Mouse (Mus musculus) layer of hippocampus, adult 2 months (tissue): ENCODE measurements around the gene Pyy. TPM values are rescaled to one million over a fixed set of nuclear protein-coding genes. Genes with fewer than 3 reads are reported as not detected.

Experiments
- DNase-seq, 2 experiments: peaks; one replicate each; pipeline ENCODE4 v3.0.0; 2022; ENCODE audit warnings: low spot score in 2 of 2
- H3K27ac ChIP-seq: fragments of 200-600 bp; 2 replicates; pipeline ENCODE4 v1.8.1; 2022
- H3K4me3 ChIP-seq: fragments of 200-600 bp; 2 replicates; pipeline ENCODE4 v1.8.1; 2022; ENCODE audit warnings: mild to moderate bottlenecking
- CTCF ChIP-seq: fragments of 200-600 bp; conservative IDR thresholded peaks from 2 replicates; pipeline ENCODE4 v1.8.1; 2022; ENCODE audit warnings: antibody characterized with exemption, mild to moderate bottlenecking, moderate library complexity
- long read RNA-seq, 2 experiments: library from polyadenylated mRNA; stranded (forward); transcript quantifications; one replicate each; pipeline ENCODE4 v2.0.0; 2021; ENCODE audit warnings: borderline mapping rate in 2 of 2
- total RNA-seq, 2 experiments: library from RNA; stranded (reverse); gene quantifications; 2 replicates each; pipeline ENCODE4 v1.2.3; 2021

Pyy gene
- total RNA-seq: not detected
- long read RNA-seq, experiment 1: 0 reads
- long read RNA-seq, experiment 2: 0 reads

GRCm38 (mm10) chr11:102107732-102108131 lies at the start of gene Pyy:
Pyy (minus strand) TSS chr11:102107832.
- no peak for TF ChIP-seq CTCF
- no peak within 1 kb of the TSS for H3K27ac ChIP-seq
- no peak for DNase-seq
- no peak within 1 kb of the TSS for H3K4me3 ChIP-seq

GRCm38 (mm10) chr11:102156786-102157089 lies 49.1 kb upstream of the Pyy start:
- no peak for TF ChIP-seq CTCF
- no peak for DNase-seq
- Histone ChIP-seq H3K4me3 (peak overlapping the region; percentile 80), H3K27ac (peak overlapping the region; percentile 88; the same call in 1 of the 2 replicates)

- peak; percentile 87 to 89 for DNase-seq
- H3K4me3 ChIP-seq: peak within 1 kb of the TSS; percentile 80
- TF ChIP-seq CTCF: peak; percentile 75
- peak within 1 kb of the TSS; percentile 88 for H3K27ac ChIP-seq
Observed at GRCm38 (mm10) chr11:102156039-102156785, 48.6 kb upstream of the Pyy start, which contains the start of gene Tmem101. Tmem101 (minus strand) TSS chr11:102156404.

DNA sequence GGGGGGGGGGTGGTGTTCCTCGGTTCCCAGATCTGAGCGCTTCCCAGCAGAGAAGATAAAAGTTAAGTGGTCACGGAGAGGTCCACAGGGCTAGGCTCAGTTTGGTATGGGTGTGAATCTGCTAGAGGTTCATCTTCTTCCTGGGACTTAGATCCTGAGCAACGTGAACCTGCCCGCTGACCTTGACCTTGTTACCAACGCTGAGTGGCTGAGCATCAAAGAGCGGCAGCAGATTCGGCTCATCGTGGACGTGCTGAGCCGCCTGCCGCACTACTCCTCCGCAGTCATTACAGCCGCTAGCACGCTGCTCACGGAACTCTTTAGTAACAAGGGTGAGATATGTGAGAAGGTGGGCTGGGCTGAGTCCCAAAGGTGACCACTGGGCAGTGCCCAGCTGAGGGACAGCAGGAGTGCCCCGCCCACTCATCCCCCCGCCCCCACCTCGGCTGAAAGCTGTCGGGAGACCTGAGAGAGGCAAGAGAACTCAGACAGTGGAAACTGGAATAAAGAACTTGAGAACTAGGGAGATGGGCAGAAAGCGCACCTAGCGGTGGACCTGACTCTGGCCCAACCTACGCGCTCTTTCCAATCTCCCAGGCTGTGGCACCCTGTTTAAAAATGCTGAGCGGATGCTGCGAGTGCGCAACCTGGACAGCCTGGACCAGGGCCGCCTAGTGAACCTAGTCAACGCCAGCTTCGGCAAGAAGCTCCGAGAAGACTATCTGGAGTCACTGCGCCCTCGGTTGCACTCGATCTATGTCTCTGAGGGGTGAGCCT lies 39.8 kb upstream of the Pyy start:
- H3K4me3 ChIP-seq: no peak overlapping the region
- no peak for TF ChIP-seq CTCF
- no peak for DNase-seq
- no peak overlapping the region for H3K27ac ChIP-seq

GRCm38 (mm10) chr11:102146531-102146930 lies 38.9 kb upstream of the Pyy start:
- no peak for DNase-seq
- no peak for TF ChIP-seq CTCF
- no peak overlapping the region for H3K27ac ChIP-seq
- H3K4me3 ChIP-seq: no peak overlapping the region

- H3K27ac ChIP-seq: no peak overlapping the region
- no peak for DNase-seq
- TF ChIP-seq CTCF: no peak
- H3K4me3 ChIP-seq: no peak overlapping the region
Observed at GRCm38 (mm10) chr11:102146005-102146404, 38.4 kb upstream of the Pyy start.

GRCm38 (mm10) chr11:102145471-102146001 lies 37.9 kb upstream of the Pyy start, which contains the start of gene Nags:
Nags (plus strand) TSS chr11:102145513.
- Histone ChIP-seq H3K27ac (no peak within 1 kb of the TSS), H3K4me3 (no peak within 1 kb of the TSS)
- DNase-seq: no peak
- no peak for TF ChIP-seq CTCF

DNA sequence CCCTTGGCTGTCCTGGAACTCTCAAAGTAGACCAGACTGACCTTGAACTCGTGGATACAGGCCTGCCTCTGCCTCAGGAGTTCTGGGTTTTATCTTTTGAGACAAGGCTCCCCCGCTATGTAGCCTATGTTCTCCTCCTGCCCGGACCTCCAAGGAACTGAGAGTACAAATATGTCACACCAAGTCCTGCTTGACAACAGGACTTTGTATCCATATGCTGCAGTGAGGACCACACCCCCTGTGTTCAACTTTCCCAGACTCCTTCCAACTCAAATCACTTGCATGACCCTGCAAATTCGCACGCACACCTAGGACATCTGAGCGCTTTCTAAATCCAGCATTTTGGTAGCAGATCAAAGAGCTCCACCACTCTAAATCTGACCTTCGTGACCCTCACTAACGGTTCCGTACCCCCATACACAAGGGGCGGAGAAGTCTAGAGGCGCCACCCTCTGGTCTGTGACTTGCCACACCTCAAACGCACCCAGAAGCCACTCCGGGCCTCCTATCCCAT lies 37.4 kb upstream of the Pyy start:
- no peak for DNase-seq
- no peak for TF ChIP-seq CTCF
- no peak overlapping the region for H3K4me3 ChIP-seq

DNA sequence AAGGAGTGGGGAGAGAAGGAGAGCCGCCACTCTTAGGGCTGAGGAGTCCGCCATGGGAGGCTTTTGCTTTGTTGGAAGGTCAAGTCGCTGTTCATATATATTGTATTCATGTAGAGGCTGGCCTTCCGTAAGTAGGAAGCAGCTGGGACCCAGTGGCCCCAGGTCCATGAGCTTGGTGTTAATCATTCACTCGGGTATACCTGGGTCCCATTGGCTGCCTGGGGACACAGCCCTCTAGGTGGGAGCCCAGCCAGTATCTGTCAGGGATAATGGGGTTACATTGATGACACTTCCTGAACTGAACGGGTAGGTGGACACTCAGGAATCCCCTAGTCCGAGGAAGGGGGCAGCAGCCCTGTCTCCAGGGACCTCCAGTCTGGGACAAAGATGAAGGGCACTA lies 34.7 kb upstream of the Pyy start:
- no peak for DNase-seq
- H3K4me3 ChIP-seq: no peak overlapping the region
- TF ChIP-seq CTCF: no peak
- no peak overlapping the region for H3K27ac ChIP-seq

More for the DNA sequence above, 37.4 kb upstream of the Pyy start:
- H3K27ac ChIP-seq: no peak overlapping the region

DNA sequence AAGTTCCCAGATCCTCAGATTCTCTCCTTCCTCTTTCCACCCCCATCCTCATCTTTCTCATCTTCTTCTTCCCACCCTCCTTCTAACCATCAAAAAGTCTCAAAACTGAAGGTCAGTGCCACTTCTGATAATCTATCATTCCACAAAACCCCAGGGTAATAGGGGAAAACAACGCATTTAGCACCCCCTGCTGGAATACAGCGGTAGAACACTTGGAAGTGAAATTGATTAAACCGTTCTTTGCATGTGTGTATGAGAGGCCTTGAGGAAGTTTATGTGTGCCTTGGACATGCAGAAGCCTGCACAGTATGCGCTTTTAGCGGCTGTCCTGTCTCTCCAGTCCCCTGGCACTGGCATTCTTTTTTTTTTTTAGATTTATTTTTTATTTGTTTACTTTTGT lies 32.9 kb upstream of the Pyy start:
- TF ChIP-seq CTCF: peak; percentile 90
- peak; percentile 38 to 78 for DNase-seq
- no peak overlapping the region for H3K4me3 ChIP-seq
- no peak overlapping the region for H3K27ac ChIP-seq

- Histone ChIP-seq H3K27ac (no peak overlapping the region), H3K4me3 (no peak overlapping the region; the same call in 1 of the 2 replicates)
- peak; percentile 94 for TF ChIP-seq CTCF
- peak; percentile 48 to 70 for DNase-seq
Observed at GRCm38 (mm10) chr11:102138447-102138740, 30.8 kb upstream of the Pyy start.

- DNase-seq: no peak
- no peak for TF ChIP-seq CTCF
- Histone ChIP-seq H3K27ac (no peak overlapping the region), H3K4me3 (no peak overlapping the region; the same call in 1 of the 2 replicates)
Observed at GRCm38 (mm10) chr11:102137625-102138446, 30.2 kb upstream of the Pyy start.

DNA sequence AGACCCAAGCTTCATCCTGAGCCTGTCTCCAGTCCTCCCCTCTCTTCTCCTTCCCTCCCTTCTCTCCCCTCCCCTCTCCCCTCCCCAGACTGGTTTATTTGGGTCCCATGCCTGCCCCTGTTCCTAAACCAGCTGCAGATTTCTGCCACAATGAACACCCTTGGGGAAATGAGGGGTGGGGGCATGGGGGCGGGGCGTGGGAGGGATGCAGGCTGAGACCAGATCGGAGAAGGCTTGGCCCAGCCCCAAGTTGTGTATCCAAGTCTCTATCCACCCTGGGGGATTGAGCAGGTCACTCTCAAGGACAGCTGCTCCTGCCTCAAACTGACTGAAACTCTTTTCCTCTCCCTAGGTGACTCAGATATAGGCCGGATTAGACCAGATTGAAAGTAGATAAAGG lies 26.9 kb upstream of the Pyy start:
- DNase-seq: no peak
- TF ChIP-seq CTCF: no peak
- H3K4me3 ChIP-seq: no peak overlapping the region
- no peak overlapping the region for H3K27ac ChIP-seq
